Mouse (Mus musculus): ENCODE measurements around the gene Taar1. TPM values are rescaled to one million over a fixed set of nuclear protein-coding genes. Genes with fewer than 3 reads are reported as not detected.
A peak's percentile ranks its signal among the peaks of the same experiment; 100 is the strongest.

Gene Taar1
- total RNA-seq (2021): not detected

GRCm38 (mm10) chr10:23920056-23920455, at the start of gene Taar1:
Taar1 (plus strand) TSS chr10:23920356.
- intact Hi-C loops (cut with DNase I): no loop called here
- no peak for DNase-seq

- DNase-seq: peak; percentile 10
- intact Hi-C loops (cut with DNase I): no loop called here
Measured at GRCm38 (mm10) chr10:23880695-23881094, 39.5 kb upstream of the Taar1 start.

- no peak for DNase-seq
- intact Hi-C loops (cut with DNase I): no loop called here
Measured at GRCm38 (mm10) chr10:23884910-23885309, 35.2 kb upstream of the Taar1 start.

- intact Hi-C loops (cut with DNase I): no loop called here
- DNase-seq: no peak
Measured at GRCm38 (mm10) chr10:23886060-23886459, 34.1 kb upstream of the Taar1 start.

GRCm38 (mm10) chr10:23892987-23893386, 27.2 kb upstream of the Taar1 start:
- no peak for DNase-seq
- intact Hi-C loops (cut with DNase I): no loop called here

GRCm38 (mm10) chr10:23894601-23895349, 25.4 kb upstream of the Taar1 start, which contains the start of gene Vnn1:
Vnn1 (plus strand) TSS chr10:23894688.
- intact Hi-C loops (cut with DNase I): no loop called here
- no peak for DNase-seq

- DNase-seq: no peak
- intact Hi-C loops (cut with DNase I): no loop called here
Measured at GRCm38 (mm10) chr10:23895376-23895775, 24.8 kb upstream of the Taar1 start.

GRCm38 (mm10) chr10:23901119-23901518, 19.0 kb upstream of the Taar1 start:
- intact Hi-C loops (cut with DNase I): no loop called here
- DNase-seq: no peak

- no peak for DNase-seq
- intact Hi-C loops (cut with DNase I): no loop called here
Measured at GRCm38 (mm10) chr10:23905661-23906060, 14.5 kb upstream of the Taar1 start.

GRCm38 (mm10) chr10:23922468-23922867, 2.3 kb downstream of the Taar1 start:
- intact Hi-C loops (cut with DNase I): no loop called here
- no peak for DNase-seq

GRCm38 (mm10) chr10:23923941-23924340, 3.8 kb downstream of the Taar1 start:
- intact Hi-C loops (cut with DNase I): no loop called here

GRCm38 (mm10) chr10:23937613-23938012, 17.5 kb downstream of the Taar1 start:
- intact Hi-C loops (cut with DNase I): no loop called here
- no peak for DNase-seq

More at GRCm38 (mm10) chr10:23923941-23924340, 3.8 kb downstream of the Taar1 start:
- no peak for DNase-seq

- intact Hi-C loops (cut with DNase I): no loop called here
- DNase-seq: no peak
Measured at GRCm38 (mm10) chr10:23938312-23938711, 18.2 kb downstream of the Taar1 start, which contains the start of gene Taar2. Taar2 (plus strand) TSS chr10:23938572.

- DNase-seq: no peak
- intact Hi-C loops (cut with DNase I): no loop called here
Measured at GRCm38 (mm10) chr10:23942465-23942864, 22.3 kb downstream of the Taar1 start.

- peak; percentile 28 for DNase-seq
- intact Hi-C loops (cut with DNase I): no loop called here
Measured at GRCm38 (mm10) chr10:23948026-23948425, 27.9 kb downstream of the Taar1 start.

- DNase-seq: peak; percentile 8
- intact Hi-C loops (cut with DNase I): no loop called here
Measured at GRCm38 (mm10) chr10:23949508-23950005, 29.4 kb downstream of the Taar1 start, which contains the start of gene Taar3. Taar3 (plus strand) TSS chr10:23949558.

GRCm38 (mm10) chr10:23951714-23952113, 31.6 kb downstream of the Taar1 start:
- DNase-seq: peak; percentile 20
- intact Hi-C loops (cut with DNase I): no loop called here

GRCm38 (mm10) chr10:23959071-23959470, 38.9 kb downstream of the Taar1 start:
- intact Hi-C loops (cut with DNase I): no loop called here
- peak; percentile 24 for DNase-seq

GRCm38 (mm10) chr10:23960444-23960915, 40.3 kb downstream of the Taar1 start, which contains the start of gene Taar4:
Taar4 (plus strand) TSS chr10:23960494.
- intact Hi-C loops (cut with DNase I): no loop called here
- DNase-seq: no peak

- intact Hi-C loops (cut with DNase I): no loop called here
- DNase-seq: peak; percentile 78
Measured at GRCm38 (mm10) chr10:23963444-23963843, 43.3 kb downstream of the Taar1 start.

GRCm38 (mm10) chr10:23964921-23965610, 44.9 kb downstream of the Taar1 start:
- intact Hi-C loops (cut with DNase I): no loop called here
- DNase-seq: no peak
